Comparison of ENCODE assay signal across 8 mouse cellular contexts in the genomic region with DNA sequence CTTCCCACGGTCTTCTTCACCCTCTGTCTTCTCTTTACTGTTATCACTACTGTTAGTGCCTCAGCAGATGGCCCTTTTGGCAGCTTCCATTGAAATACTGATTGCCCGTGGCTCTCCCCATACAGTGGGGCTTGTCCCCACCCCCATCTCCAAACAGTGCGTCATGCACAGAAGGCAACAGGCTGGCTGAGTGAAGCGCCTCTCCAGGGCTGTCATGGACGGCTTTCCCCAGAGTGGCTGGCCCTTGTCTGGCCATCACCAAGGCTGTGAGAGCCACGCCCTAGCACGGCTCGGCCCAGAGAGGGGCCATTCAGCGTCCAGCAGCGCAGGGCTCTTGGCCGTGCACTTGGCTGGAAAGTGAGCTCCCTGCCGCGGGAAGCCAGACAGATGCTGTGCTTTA.
DNase-seq lines count a peak whose midpoint lies in the region; ATAC-seq lines count a peak whose summit lies in the region.

No protein-coding gene starts in this region.

- H3K9me3 ChIP-seq in embryonic facial prominence, embryonic 15.5 days (replicated peaks) = no peaks in the 10 kb centered on the region
- no peaks in the 10 kb centered on the region for H3K9me3 ChIP-seq in hindbrain, embryonic 11.5 days (ENCODE audit: control insufficient read depth, low read length)
- no peaks in the 10 kb centered on the region for H3K9me3 ChIP-seq in liver, embryonic 11.5 days (ENCODE audit: control insufficient read depth, low read length)
- no peaks in the 10 kb centered on the region for H3K9me3 ChIP-seq in stomach, embryonic 14.5 days (ENCODE audit: control insufficient read depth, low read depth, low read length)

- peak; percentile 24 for DNase-seq in brain, adult 2 months (ENCODE audit: low read depth, low spot score)
- peak; percentile 45 for DNase-seq in hindbrain, embryonic 11.5 days (ENCODE audit: low spot score)
- no peak for DNase-seq in liver, embryonic 11.5 days (ENCODE audit: low spot score)
- no peak for DNase-seq in thymus, postnatal 36 days
- DNase-seq in cerebellum, adult 9-10 months = no peak
- no peak for DNase-seq in cerebellum, adult 11 months

- H3K4me3 ChIP-seq in embryonic facial prominence, embryonic 15.5 days (replicated peaks) = no peak overlapping the region
- no peak overlapping the region for H3K4me3 ChIP-seq in hindbrain, embryonic 11.5 days (ENCODE audit: low read depth, low read length)
- no peak overlapping the region for H3K4me3 ChIP-seq in liver, embryonic 11.5 days (ENCODE audit: low read depth, low read length)
- no peak overlapping the region for H3K4me3 ChIP-seq in stomach, embryonic 14.5 days (ENCODE audit: low read depth, low read length)

- H3K27ac ChIP-seq in embryonic facial prominence, embryonic 15.5 days (replicated peaks) = no peak overlapping the region
- H3K27ac ChIP-seq in hindbrain, embryonic 11.5 days (ENCODE audit: low read depth, low read length) = peak overlapping the region; percentile 63; the same call in 1 of the 2 replicates
- H3K27ac ChIP-seq in liver, embryonic 11.5 days (ENCODE audit: low read depth, low read length) = peak overlapping the region; percentile 25; the same call in 1 of the 2 replicates
- peak overlapping the region; percentile 71 for H3K27ac ChIP-seq in stomach, embryonic 14.5 days (ENCODE audit: low read length)

- ATAC-seq in embryonic facial prominence, embryonic 15.5 days (ENCODE audit: insufficient number of reproducible peaks, low FRiP score, low TSS enrichment, low read depth) = 0 out of 2 replicates have a peak, but pooled peaks have one; percentile 30
- peak; percentile 61 for ATAC-seq in hindbrain, embryonic 11.5 days (ENCODE audit: low FRiP score)
- peak; percentile 17; the same call in 1 of the 2 replicates for ATAC-seq in liver, embryonic 11.5 days (replicated peaks; ENCODE audit: low FRiP score)
- ATAC-seq in stomach, embryonic 14.5 days (ENCODE audit: insufficient number of reproducible peaks, insufficient read depth, low FRiP score, low read depth) = peak; percentile 34

- peaks cover 13% of the 10 kb centered on the region for H3K4me1 ChIP-seq in embryonic facial prominence, embryonic 15.5 days
- peaks cover 16% of the 10 kb centered on the region for H3K4me1 ChIP-seq in hindbrain, embryonic 11.5 days (replicated peaks; ENCODE audit: control insufficient read depth, insufficient read depth, low read length)
- peaks cover 25% of the 10 kb centered on the region for H3K4me1 ChIP-seq in liver, embryonic 11.5 days (replicated peaks; ENCODE audit: control insufficient read depth, insufficient read depth, low read length)
- peaks cover 20% of the 10 kb centered on the region for H3K4me1 ChIP-seq in stomach, embryonic 14.5 days (ENCODE audit: control insufficient read depth, insufficient read depth, low read length)

- no peak overlapping the region for H3K4me2 ChIP-seq in embryonic facial prominence, embryonic 15.5 days (replicated peaks)
- no peak overlapping the region for H3K4me2 ChIP-seq in hindbrain, embryonic 11.5 days (replicated peaks; ENCODE audit: low read depth, low read length)
- 0 out of 2 replicates have a peak overlapping the region, but pooled peaks have one; percentile 12 for H3K4me2 ChIP-seq in liver, embryonic 11.5 days
- no peak overlapping the region for H3K4me2 ChIP-seq in stomach, embryonic 14.5 days (replicated peaks; ENCODE audit: low read depth, low read length)

- no peak overlapping the region for H3K9ac ChIP-seq in embryonic facial prominence, embryonic 15.5 days
- H3K9ac ChIP-seq in hindbrain, embryonic 11.5 days (ENCODE audit: low read depth, low read length) = no peak overlapping the region; the same call in 1 of the 2 replicates
- no peak overlapping the region for H3K9ac ChIP-seq in liver, embryonic 11.5 days (ENCODE audit: low read depth, low read length)
- no peak overlapping the region for H3K9ac ChIP-seq in stomach, embryonic 14.5 days (replicated peaks; ENCODE audit: low read depth, low read length)

- H3K27me3 ChIP-seq in embryonic facial prominence, embryonic 15.5 days = peaks cover 15% of the 10 kb centered on the region
- peaks cover 6% of the 10 kb centered on the region for H3K27me3 ChIP-seq in hindbrain, embryonic 11.5 days (ENCODE audit: control insufficient read depth, insufficient read depth, low read length)
- peaks cover under 1% of the 10 kb centered on the region for H3K27me3 ChIP-seq in liver, embryonic 11.5 days (replicated peaks; ENCODE audit: control insufficient read depth, insufficient read depth, low read length)
- H3K27me3 ChIP-seq in stomach, embryonic 14.5 days (ENCODE audit: control insufficient read depth, insufficient read depth, low read length) = no peaks in the 10 kb centered on the region

- 52% methylated on average over 13 of the region's 13 CpGs for WGBS in embryonic facial prominence, embryonic 15.5 days
- WGBS in hindbrain, embryonic 11.5 days = 39% methylated on average over 13 of the region's 13 CpGs
- 33% methylated on average over 13 of the region's 13 CpGs for WGBS in liver, embryonic 11.5 days
- 17% methylated on average over 13 of the region's 13 CpGs for WGBS in stomach, embryonic 14.5 days

- no peaks in the 10 kb centered on the region for H3K36me3 ChIP-seq in embryonic facial prominence, embryonic 15.5 days
- H3K36me3 ChIP-seq in hindbrain, embryonic 11.5 days (ENCODE audit: control insufficient read depth, insufficient read depth, low read length) = no peaks in the 10 kb centered on the region
- H3K36me3 ChIP-seq in liver, embryonic 11.5 days (ENCODE audit: control insufficient read depth, insufficient read depth, low read length) = no peaks in the 10 kb centered on the region
- H3K36me3 ChIP-seq in stomach, embryonic 14.5 days (ENCODE audit: control insufficient read depth, insufficient read depth, low read length) = 0 out of 2 replicates have a peak, but pooled peaks cover 3% of the 10 kb centered on the region

Comparison
In these comparisons a context has a peak if more than half of its experiments do, and no peak if none do; other contexts are left out.
1. DNase-seq: peak in brain, adult 2 months (single experiment) and hindbrain, embryonic 11.5 days (single experiment); none in liver, embryonic 11.5 days (single experiment), thymus, postnatal 36 days (0 of 2), cerebellum, adult 9-10 months (single experiment) and cerebellum, adult 11 months (single experiment).
2. Peak in every context shown above with its lines, with median percentiles within 50 percentile points of each other: ATAC-seq.